Mouse (Mus musculus) spleen, postnatal 0 days (tissue): ENCODE results near the gene Bola1. TPM values are rescaled to one million over a fixed set of nuclear protein-coding genes. Genes with fewer than 3 reads are reported as not detected.

Experiments used
- polyA plus RNA-seq: library from polyadenylated mRNA; unstranded; fragments of >200 nt; fragmentation: Nextera tagmentation; extraction: Ambion mirVana; gene quantifications from 2 replicates; pipeline ENCODE4 v1.2.1, GENCODE M21; 2015

Bola1 gene
- polyA plus RNA-seq, result 63.3 and 67.3 TPM in 2 replicates

DNA sequence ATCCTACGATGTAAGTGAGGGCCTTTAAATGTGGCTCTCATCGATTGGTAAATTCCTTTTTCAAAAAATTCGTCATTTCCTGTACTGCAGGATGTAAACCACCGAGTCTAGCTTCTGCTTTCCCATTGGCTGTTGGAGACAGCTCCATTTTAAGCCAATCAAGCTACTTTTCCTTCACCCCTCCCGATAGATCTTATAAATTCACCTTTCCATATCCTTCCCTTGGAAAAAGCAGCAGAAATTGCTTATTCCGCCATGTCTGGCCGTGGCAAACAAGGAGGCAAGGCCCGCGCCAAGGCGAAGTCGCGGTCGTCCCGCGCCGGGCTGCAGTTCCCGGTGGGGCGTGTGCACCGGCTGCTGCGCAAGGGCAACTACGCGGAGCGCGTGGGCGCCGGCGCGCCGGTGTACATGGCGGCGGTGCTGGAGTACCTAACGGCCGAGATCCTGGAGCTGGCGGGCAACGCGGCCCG, at the start of gene Bola1, which contains the start of gene Hist2h2ab:
Bola1 (minus strand) TSS at position 49 of the 470 bp plus-strand sequence.
Hist2h2ab (plus strand) TSS at position 205 of the 470 bp plus-strand sequence.

DNA sequence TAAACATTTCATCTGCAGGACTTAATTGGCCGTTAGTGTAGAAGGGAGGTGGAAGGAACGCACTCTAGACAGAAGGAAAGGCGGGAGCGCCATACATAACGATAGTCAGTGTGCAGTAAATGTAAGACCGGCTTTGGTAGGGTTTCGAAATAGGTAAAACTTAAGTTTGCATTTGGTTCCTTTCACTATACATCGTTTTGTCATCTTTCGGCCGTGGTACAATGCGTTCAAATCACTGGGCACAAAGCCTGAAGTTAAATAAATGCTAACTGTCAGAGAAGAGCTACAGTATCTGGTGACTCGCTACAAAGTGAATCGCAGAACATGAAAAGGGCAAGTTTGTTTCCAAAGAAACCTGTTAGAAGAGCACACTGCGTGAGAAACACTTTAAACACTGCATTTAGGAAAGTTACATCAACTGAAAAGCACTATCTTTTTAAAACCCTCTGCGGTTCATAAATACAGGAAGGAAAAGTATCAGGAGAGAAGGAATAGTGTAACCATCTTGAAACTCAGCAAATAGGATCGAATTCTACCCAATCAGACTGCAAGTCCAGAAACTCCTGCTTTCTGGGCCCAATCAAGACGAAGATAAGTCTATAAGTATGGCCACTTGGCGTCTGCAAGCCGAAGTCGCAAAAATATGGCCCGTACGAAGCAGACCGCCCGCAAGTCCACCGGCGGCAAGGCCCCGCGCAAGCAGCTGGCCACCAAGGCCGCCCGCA, 48.7 kb upstream of the Bola1 start, which contains the start of gene Hist2h3b:
Hist2h3b (plus strand) TSS at position 604 of the 725 bp plus-strand sequence.

DNA sequence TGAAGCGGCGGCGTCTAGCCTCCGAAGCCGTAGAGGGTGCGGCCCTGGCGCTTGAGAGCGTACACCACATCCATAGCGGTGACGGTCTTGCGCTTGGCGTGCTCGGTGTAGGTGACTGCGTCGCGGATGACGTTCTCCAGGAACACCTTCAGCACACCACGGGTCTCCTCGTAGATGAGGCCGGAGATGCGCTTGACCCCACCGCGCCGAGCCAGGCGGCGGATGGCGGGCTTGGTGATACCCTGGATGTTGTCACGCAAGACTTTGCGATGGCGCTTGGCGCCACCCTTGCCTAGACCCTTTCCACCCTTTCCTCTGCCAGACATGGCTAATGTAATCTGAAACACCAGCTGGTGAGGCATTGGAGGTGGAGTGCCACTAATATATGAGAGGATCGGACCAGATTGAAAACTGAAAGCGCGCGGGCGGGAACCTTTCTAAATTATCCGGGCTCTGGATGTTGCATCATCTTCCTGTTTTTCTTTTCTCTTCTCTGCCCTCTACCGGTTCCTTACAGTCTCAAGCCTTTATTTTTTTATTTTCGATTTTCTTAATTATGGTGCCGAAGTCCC, 43.6 kb upstream of the Bola1 start, which contains the start of gene Hist2h4:
Hist2h4 (minus strand) TSS at position 333 of the 572 bp plus-strand sequence.

DNA sequence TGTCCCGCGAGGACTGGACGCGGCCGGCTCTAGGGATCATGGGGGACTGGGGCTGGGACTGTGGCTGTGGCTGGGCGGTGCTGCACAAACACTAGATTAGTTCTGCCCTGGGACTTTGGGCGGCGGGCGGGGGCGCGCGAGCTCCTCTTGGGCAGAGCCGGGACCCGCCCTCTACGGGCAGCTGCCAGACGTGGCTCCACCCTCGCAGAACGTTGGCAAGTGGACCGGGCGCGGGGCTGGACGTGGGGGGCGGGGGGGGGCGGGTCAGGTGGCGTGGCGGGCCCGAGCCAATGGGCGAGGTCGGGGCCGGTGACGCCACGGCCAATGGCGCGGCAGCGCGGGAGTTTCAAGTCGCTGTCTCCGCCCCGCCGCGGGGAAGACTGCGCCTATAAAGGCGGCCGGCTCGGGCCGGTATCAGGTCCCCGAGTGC, 26.9 kb upstream of the Bola1 start, which contains the start of gene Hist2h3c1:
Hist2h3c1 (plus strand) TSS at position 259 of the 430 bp plus-strand sequence.

DNA sequence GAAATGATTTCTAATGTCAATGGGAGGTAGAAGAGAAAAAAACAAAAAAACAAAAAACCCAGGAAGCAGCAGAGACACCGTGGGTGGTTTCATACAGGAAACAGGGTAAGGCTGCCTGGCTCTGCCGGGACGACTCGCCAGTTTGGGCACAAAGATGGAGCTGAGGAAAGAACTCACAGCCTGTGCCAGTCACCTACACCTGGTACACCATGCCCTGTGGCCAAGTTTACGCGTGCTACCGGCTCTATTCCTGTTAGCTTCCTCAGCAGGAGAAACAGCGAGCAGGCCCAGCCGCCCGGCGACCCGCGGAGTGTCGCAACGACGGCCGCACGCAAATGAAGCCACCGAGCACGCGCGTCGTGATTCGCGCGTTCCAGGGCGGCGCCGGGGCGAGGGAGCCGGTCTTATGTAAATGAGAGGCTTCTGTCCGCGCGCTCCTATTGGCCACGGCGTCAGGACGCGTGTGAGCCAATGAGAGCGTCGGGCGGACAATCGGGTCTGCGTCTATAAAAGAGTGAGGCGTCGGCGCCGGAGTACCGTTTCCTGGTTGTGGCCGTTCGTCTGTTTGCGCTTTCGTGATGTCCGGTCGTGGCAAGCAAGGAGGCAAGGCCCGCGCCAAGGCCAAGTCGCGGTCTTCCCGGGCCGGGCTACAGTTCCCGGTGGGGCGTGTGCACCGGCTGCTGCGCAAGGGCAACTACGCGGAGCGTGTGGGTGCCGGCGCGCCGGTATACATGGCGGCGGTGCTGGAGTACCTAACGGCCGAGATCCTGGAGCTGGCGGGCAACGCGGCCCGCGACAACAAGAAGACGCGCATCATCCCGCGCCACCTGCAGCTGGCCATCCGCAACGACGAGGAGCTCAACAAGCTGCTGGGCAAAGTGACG, 25.7 kb upstream of the Bola1 start, which contains the start of gene Hist2h2aa1:
Hist2h2aa1 (plus strand) TSS at position 495 of the 884 bp plus-strand sequence.

DNA sequence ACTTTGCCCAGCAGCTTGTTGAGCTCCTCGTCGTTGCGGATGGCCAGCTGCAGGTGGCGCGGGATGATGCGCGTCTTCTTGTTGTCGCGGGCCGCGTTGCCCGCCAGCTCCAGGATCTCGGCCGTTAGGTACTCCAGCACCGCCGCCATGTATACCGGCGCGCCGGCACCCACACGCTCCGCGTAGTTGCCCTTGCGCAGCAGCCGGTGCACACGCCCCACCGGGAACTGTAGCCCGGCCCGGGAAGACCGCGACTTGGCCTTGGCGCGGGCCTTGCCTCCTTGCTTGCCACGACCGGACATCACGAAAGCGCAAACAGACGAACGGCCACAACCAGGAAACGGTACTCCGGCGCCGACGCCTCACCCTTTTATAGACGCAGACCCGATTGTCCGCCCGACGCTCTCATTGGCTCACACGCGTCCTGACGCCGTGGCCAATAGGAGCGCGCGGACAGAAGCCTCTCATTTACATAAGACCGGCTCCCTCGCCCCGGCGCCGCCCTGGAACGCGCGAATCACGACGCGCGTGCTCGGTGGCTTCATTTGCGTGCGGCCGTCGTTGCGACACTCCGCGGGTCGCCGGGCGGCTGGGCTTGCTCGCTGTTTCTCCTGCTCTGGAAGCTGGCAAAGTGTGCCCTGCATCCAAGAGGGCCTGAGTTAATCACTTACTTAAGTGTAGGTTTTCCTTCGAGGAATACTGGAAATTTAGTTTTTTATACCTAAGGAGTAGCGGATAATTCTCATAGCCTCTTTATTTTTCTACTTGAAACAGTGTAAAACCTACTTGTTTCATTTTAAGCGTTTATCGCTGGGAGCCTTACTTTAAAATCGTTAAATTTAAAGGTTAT, 20.7 kb upstream of the Bola1 start, which contains the start of gene Hist2h2aa2:
Hist2h2aa2 (minus strand) TSS at position 328 of the 850 bp plus-strand sequence.

DNA sequence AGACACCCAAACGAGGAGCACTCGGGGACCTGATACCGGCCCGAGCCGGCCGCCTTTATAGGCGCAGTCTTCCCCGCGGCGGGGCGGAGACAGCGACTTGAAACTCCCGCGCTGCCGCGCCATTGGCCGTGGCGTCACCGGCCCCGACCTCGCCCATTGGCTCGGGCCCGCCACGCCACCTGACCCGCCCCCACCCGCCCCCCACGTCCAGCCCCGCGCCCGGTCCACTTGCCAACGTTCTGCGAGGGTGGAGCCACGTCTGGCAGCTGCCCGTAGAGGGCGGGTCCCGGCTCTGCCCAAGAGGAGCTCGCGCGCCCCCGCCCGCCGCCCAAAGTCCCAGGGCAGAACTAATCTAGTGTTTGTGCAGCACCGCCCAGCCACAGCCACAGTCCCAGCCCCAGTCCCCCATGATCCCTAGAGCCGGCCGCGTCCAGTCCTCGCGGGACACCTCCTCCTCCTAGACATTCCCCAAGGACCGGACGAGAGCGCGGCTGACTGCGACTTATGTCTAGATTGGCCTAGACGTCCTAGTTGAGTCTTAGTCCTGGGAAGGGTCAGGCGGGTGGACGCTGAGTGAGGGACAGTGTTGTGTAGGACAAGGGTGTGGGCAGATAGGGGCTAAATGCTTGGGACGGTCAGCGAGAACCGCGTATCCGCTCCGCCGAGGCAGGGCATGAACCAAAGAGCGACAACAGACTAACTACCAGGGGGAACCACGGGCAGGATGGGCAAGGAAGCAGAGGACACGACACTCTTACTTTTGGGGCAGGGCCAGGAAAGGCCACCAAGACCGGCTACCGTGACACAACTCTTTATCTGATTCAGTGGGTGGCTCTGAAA, 19.7 kb upstream of the Bola1 start, which contains the start of gene Hist2h3c2:
Hist2h3c2 (minus strand) TSS at position 174 of the 840 bp plus-strand sequence.

DNA sequence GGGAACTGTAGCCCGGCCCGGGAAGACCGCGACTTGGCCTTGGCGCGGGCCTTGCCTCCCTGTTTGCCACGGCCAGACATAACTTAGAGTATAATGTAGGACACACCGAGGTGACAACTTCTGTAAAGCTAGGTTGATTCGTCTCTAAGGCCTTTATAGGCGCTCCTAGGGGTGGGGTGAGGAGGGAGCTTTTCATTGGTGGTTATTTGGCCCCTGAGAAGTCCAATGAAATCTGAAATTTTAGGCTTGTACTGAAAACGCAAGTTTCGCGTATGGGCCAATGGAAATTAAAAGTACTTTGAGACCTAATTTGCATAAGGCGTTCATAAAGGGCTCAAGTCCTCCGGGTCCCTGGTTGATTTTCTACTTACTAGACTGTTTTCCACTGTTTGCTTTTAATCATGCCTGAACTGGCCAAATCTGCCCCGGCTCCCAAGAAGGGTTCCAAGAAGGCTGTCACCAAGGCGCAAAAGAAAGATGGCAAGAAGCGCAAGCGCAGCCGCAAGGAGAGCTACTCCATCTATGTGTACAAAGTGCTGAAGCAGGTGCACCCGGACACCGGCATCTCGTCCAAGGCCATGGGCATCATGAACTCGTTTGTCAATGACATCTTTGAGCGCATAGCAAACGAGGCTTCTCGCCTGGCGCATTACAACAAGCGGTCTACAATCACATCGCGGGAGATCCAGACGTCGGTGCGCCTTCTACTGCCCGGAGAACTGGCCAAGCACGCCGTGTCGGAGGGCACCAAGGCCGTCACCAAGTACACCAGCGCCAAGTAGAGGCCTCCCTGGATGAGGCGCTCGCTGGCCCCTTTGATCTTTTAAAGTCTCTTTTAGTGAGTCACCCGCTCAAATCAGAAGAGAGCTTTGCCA, 1.5 kb upstream of the Bola1 start, which contains the start of the genes Hist2h2ac and Hist2h2be:
Hist2h2ac (minus strand) TSS at position 116 of the 875 bp plus-strand sequence.
Hist2h2be (plus strand) TSS at position 355 of the 875 bp plus-strand sequence.

DNA sequence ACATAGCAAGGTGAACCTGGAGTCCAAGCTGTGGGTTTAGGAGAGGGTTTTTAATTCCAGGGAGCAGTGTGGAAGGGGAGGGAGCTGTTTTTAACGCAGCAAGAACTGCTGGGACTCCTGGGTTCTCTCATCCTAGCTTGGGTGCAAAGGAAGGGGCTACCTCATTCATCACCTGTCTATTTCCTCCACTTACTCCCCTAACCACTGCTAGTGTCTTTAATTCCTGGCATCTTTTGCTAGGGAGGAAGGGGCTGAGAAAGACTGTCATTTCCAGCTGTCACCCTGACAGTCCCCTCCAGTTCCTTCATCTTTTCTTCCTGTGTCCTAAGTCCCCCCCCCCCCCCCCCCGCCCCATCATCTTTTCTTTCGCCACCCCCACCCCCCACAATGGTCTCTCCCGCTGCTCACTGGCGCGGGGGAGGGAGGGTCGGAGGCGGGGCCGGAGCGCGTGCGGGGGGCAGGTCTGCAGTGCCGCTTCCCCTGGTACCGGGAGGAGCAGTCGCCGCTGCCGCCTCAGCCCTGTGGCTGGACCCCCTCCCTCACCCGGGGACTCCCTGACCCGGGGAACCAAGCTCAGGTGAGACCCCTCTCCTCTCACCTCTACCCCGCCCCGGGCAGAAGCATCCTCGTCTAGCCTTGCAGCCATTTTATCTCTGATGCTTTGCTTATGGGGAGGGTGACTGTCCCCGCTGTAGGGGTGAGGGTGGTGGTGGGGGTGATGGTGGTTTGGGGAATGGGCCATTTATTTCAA, 38.6 kb downstream of the Bola1 start, which contains the start of gene Sv2a:
Sv2a (plus strand) TSS at position 425 of the 751 bp plus-strand sequence.

DNA sequence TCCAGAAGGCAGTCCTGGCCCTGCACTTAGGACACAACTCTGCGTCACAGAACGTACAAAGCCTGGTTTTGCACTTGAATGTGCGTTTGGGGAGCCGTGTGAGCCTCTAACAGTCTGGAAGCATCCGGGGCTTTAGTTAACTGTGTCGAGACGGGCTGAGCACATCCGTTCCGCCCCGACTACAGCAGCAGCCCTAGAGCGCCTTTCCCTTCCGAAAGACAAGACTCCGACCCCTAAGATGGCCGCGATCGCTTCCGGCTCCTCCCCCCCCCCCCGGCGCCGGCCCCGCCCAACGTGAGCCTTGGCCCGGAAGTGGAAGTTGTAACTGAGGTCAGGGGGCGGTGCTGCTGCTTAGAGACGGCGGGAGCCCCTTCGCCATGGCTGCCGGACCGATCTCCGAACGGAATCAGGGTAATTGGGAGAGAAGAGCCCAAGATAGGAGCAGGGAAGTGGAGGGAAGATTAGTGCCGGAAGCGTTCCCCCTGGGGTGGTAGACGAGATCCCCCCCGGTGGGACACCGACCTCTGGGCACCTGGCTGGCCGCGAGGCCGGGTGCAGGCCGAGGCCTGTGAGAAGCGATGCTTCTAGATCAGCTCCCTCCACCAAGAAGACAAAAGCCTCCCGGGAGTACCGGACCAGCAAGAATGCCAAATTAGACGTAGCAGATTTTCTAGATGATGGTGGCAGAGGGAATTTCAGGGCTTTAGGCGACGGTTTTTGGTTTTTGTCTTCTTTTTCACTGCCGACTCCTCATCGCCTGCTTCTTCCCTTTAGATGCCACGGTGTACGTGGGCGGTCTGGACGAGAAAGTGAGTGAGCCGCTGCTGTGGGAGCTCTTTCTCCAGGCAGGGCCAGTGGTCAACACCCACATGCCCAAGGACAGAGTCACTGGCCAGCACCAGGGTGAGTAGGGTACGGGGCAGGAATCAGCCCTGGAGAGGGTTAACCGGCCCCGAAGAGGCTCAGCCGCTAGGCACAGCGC, 47.0 kb downstream of the Bola1 start, which contains the start of gene Sf3b4:
Sf3b4 (plus strand) TSS at position 136 of the 982 bp plus-strand sequence.

DNA sequence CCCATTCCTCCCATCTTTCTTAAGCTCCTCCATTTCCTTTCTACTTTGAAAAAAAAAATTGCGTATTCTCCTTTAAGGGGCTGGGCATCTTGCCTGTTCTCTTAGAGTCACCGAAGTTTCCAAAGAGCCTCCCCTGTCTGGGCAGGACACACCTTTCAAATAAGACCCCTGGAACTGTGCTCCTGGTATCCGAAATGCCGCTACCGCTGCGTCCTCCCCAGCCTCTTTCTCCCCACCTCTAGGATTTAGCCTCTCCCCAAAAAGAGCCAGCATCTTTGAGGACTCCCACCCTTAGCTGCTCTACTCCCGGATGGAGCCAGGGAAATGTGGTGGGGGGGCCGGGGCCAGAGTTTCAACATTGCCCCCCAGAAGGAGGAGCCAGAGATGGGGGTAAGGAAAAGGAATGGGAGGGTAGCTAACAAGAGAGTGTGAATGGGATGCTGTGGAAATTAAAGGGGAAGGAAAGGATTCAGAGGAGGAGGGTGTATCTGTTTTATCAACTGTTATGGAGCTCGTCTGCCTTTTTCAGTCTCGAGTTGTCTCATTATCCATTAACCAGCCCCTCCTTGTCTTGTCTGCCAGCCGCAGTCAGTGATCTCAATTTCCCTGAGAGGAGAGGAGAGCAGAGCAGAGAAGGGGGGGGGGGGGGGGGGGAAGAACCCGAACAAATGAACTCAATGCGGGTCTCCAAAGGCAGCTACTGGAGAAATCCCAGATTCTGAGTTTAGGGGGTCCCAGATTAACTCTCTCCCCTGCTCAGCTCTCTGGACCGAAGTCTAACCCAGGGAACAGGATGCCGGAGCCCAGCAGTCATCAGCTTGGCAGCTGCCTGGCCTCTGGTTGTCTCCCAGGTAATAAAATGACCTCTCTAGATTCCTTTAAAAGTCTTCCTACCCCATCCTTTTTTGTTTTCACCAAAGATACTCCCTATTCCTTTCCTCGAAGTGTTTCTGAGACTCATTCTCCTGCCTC, 57.4 kb downstream of the Bola1 start, which contains the start of gene Mtmr11:
Mtmr11 (plus strand) TSS at position 136 of the 972 bp plus-strand sequence.

